Mouse (Mus musculus) embryonic facial prominence, embryonic 10.5 days (tissue): ENCODE results near the gene Nek2. TPM values are rescaled to one million over a fixed set of nuclear protein-coding genes. Genes with fewer than 3 reads are reported as not detected.
A peak's percentile ranks its signal among the peaks of the same experiment; 100 is the strongest.

Experiments
- DNase-seq: peaks from one replicate; pipeline ENCODE4 v3.0.0-alpha.2; 2017; ENCODE audit warnings: low spot score
- H3K27ac ChIP-seq: fragments of 300-500 bp; sonication (generic); replicated peaks from 2 replicates; pipeline ENCODE4 v1.5.1; 2016; ENCODE audit warnings: mild to moderate bottlenecking
- H3K27me3 ChIP-seq: fragments of 300-500 bp; sonication (generic); replicated peaks from 2 replicates; pipeline ENCODE4 v1.6.1; 2016; ENCODE audit warnings: low read depth, mild to moderate bottlenecking; ENCODE audit not compliant: poor library complexity, severe bottlenecking
- H3K36me3 ChIP-seq: fragments of 300-500 bp; sonication (generic); replicated peaks from 2 replicates; pipeline ENCODE4 v1.6.1; 2016; ENCODE audit warnings: mild to moderate bottlenecking, moderate library complexity
- H3K4me1 ChIP-seq: fragments of 300-500 bp; sonication (generic); 2 replicates; pipeline ENCODE4 v1.6.1; 2016
- H3K4me3 ChIP-seq: fragments of 300-500 bp; sonication (generic); 2 replicates; pipeline ENCODE4 v1.5.1; 2016; ENCODE audit warnings: mild to moderate bottlenecking, moderate library complexity
- H3K9me3 ChIP-seq: fragments of 300-500 bp; sonication (generic); 2 replicates; pipeline ENCODE4 v1.6.1; 2016; ENCODE audit warnings: mild to moderate bottlenecking
- WGBS: fragments of 180-500 bp; shearing (Covaris S2); methylation state at CpG from one replicate; pipeline ENCODE4 v1.1.7; 2016; 5-methylcytosine and 5-hydroxymethylcytosine counted together
- polyA plus RNA-seq: library from polyadenylated mRNA; unstranded; fragments of >200 nt; fragmentation: Nextera tagmentation; extraction: Ambion mirVana; gene quantifications from 2 replicates; pipeline ENCODE4 v1.2.1, GENCODE M21; 2016

Gene Nek2
- polyA plus RNA-seq: 60.0 and 62.2 TPM in 2 replicates

- H3K27me3 ChIP-seq: no peaks in the 10 kb centered on the region
- H3K9me3 ChIP-seq: no peaks in the 10 kb centered on the region
- peaks cover 28% of the 10 kb centered on the region for H3K4me1 ChIP-seq
- DNase-seq: peak; percentile 98
- peak within 1 kb of the TSS; percentile 97 for H3K27ac ChIP-seq
- peaks cover 43% of the 10 kb centered on the region for H3K36me3 ChIP-seq
- peak within 1 kb of the TSS; percentile 93 for H3K4me3 ChIP-seq
- WGBS: under 1% methylated on average over 79 of the region's 79 CpGs
Observed at GRCm38 (mm10) chr1:191821326-191822091, at the start of gene Nek2. Gene Nek2, plus strand, starts transcription at chr1:191821444.

DNA sequence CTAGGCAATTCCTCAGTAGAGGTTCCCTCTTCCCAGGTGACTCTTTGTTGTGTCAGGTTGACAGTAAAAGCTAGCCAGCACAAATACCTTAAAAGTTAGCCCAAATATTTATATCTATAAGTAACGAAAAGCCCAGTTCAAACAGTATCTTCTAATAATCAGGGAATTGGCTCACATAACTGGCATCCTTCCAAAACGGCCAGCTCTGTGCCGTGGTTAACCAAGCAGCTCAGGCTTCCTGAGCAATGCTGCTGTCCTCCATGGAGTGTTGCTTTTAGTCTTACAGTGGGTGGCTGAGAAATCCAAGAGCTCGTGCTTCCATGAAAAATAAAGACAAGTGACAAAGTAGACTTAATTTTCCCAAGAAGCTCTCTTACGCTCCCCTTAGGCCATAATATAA is 47.1 kb upstream of the Nek2 start:
- no peaks in the 10 kb centered on the region for H3K4me1 ChIP-seq
- no peak for DNase-seq
- WGBS: 92% methylated on average over 5 of the region's 5 CpGs
- peaks cover 61% of the 10 kb centered on the region for H3K36me3 ChIP-seq
- no peak overlapping the region for H3K4me3 ChIP-seq
- no peaks in the 10 kb centered on the region for H3K27me3 ChIP-seq
- no peak overlapping the region for H3K27ac ChIP-seq
- H3K9me3 ChIP-seq: no peaks in the 10 kb centered on the region

DNA sequence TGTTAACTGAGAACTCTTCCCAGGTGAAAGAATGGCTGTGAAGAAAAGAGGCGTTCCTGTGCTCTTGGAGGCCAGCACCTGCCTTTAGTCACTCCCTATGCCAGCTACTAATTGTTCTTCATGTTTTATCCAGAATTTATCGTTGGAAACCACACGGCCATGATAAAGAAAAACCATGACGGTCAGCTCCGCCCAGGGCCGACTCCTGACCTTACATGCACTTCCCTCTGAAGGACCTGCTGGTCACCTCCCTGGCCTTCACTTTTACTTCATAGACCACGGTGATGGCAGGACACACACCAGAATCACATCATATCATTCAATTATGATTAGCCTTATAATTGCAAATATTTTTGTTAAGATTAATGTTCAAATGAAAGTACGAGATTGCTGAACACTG is 46.1 kb upstream of the Nek2 start:
- WGBS: 89% methylated on average over 8 of the region's 8 CpGs

GRCm38 (mm10) chr1:191777521-191777920 is 43.7 kb upstream of the Nek2 start:
- 74% methylated on average over 8 of the region's 8 CpGs for WGBS
- Histone ChIP-seq H3K36me3 (peaks cover 78% of the 10 kb centered on the region), H3K4me3 (no peak overlapping the region), H3K4me1 (no peaks in the 10 kb centered on the region), H3K27ac (no peak overlapping the region), H3K27me3 (no peaks in the 10 kb centered on the region), H3K9me3 (no peaks in the 10 kb centered on the region)
- no peak for DNase-seq

More for the DNA sequence above, 46.1 kb upstream of the Nek2 start:
- Histone ChIP-seq H3K4me1 (no peaks in the 10 kb centered on the region), H3K27ac (no peak overlapping the region), H3K36me3 (peaks cover 69% of the 10 kb centered on the region), H3K4me3 (no peak overlapping the region), H3K9me3 (no peaks in the 10 kb centered on the region), H3K27me3 (no peaks in the 10 kb centered on the region)
- DNase-seq: no peak

DNA sequence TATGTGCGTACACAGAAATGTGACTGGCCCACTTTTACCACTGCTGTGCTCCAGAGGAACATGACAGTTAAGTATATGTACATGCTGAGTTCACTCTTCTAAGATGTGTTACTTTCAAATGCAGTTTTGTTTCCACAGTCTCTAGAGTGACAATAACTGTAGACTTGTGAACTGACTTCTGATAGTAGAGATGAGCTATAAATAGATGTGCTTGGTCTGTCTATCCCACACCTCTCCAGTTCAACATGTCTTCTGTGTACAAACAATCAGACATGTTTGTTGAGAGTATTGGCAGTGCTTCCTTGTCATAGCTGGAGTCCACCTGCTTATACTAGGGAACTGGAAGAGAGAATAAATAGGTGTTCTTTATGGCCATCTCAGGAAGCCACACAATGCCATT is 40.8 kb upstream of the Nek2 start:
- H3K4me1 ChIP-seq: peaks cover 5% of the 10 kb centered on the region
- H3K27ac ChIP-seq: no peak overlapping the region
- H3K4me3 ChIP-seq: no peak overlapping the region
- no peak for DNase-seq
- H3K36me3 ChIP-seq: peaks cover 62% of the 10 kb centered on the region
- no peaks in the 10 kb centered on the region for H3K9me3 ChIP-seq
- no peaks in the 10 kb centered on the region for H3K27me3 ChIP-seq
- 96% methylated on average over 1 of the region's 1 CpGs for WGBS

- no peak for DNase-seq
- Histone ChIP-seq H3K9me3 (peaks cover 9% of the 10 kb centered on the region; the same call in 1 of the 2 replicates), H3K27ac (no peak overlapping the region), H3K27me3 (no peaks in the 10 kb centered on the region), H3K4me1 (peaks cover 20% of the 10 kb centered on the region), H3K4me3 (no peak overlapping the region), H3K36me3 (peaks cover 18% of the 10 kb centered on the region)
- WGBS: 64% methylated on average over 11 of the region's 11 CpGs
Observed at GRCm38 (mm10) chr1:191785108-191785507, 36.1 kb upstream of the Nek2 start.

GRCm38 (mm10) chr1:191786255-191786654 is 35.0 kb upstream of the Nek2 start:
- Histone ChIP-seq H3K9me3 (peaks cover 9% of the 10 kb centered on the region; the same call in 1 of the 2 replicates), H3K4me3 (no peak overlapping the region), H3K36me3 (peaks cover 8% of the 10 kb centered on the region), H3K4me1 (peaks cover 20% of the 10 kb centered on the region), H3K27me3 (no peaks in the 10 kb centered on the region), H3K27ac (no peak overlapping the region)
- 73% methylated on average over 6 of the region's 6 CpGs for WGBS
- no peak for DNase-seq

- 39% methylated on average over 4 of the region's 4 CpGs for WGBS
- Histone ChIP-seq H3K4me1 (peaks cover 20% of the 10 kb centered on the region), H3K27ac (no peak overlapping the region), H3K4me3 (no peak overlapping the region), H3K27me3 (no peaks in the 10 kb centered on the region), H3K9me3 (peaks cover 9% of the 10 kb centered on the region; the same call in 1 of the 2 replicates), H3K36me3 (peaks cover 5% of the 10 kb centered on the region; the same call in 1 of the 2 replicates)
- DNase-seq: no peak
Observed at GRCm38 (mm10) chr1:191787379-191787778, 33.9 kb upstream of the Nek2 start.

GRCm38 (mm10) chr1:191792991-191793390 is 28.3 kb upstream of the Nek2 start:
- Histone ChIP-seq H3K36me3 (no peaks in the 10 kb centered on the region), H3K4me1 (peaks cover 8% of the 10 kb centered on the region; the same call in 1 of the 2 replicates), H3K9me3 (peaks cover 9% of the 10 kb centered on the region; the same call in 1 of the 2 replicates), H3K27me3 (no peaks in the 10 kb centered on the region), H3K4me3 (no peak overlapping the region), H3K27ac (no peak overlapping the region)
- no peak for DNase-seq
- 85% methylated on average over 8 of the region's 8 CpGs for WGBS

GRCm38 (mm10) chr1:191793888-191794532 is 27.2 kb upstream of the Nek2 start:
- 86% methylated on average over 7 of the region's 7 CpGs for WGBS
- no peak overlapping the region for H3K4me3 ChIP-seq
- DNase-seq: no peak

DNA sequence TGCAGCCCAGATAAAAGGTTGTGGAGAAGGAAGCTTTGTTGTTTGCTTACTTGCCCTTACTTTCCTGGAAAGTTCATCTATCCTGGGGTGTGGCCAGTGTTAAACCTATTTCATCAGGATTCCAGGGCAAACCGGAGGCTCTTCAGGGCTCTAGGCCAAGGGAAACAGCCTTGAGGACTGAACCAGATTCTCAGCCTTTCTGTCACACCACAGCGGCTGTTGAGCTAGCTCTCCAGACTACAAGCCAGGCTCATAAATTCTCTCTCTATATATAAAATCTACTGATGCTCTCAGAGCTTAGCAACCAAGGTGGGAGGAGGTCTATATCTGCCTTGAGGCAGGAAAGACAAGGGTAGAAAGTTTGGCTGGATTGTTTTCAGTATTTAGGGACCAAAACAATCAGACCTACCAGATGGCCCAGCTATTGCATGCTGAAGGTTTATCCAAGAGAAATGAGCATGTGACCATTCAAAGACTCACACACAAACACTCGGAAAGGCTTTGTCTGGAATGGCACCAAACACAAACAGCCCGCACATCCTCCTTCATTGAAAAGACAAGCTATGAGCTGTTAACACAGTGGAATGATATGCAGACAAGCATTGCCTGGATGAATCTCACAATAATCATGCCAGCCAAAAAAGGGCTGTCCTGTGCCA is 24.9 kb upstream of the Nek2 start:
- WGBS: 92% methylated on average over 4 of the region's 4 CpGs
- no peaks in the 10 kb centered on the region for H3K27me3 ChIP-seq
- 0 out of 2 replicates have a peak, but pooled peaks cover 5% of the 10 kb centered on the region for H3K9me3 ChIP-seq
- H3K4me3 ChIP-seq: no peak overlapping the region
- no peak for DNase-seq
- H3K36me3 ChIP-seq: no peaks in the 10 kb centered on the region
- H3K4me1 ChIP-seq: peaks cover 8% of the 10 kb centered on the region; the same call in 1 of the 2 replicates
- H3K27ac ChIP-seq: no peak overlapping the region

More at GRCm38 (mm10) chr1:191793888-191794532, 27.2 kb upstream of the Nek2 start:
- Histone ChIP-seq H3K36me3 (no peaks in the 10 kb centered on the region), H3K27me3 (no peaks in the 10 kb centered on the region), H3K9me3 (peaks cover 13% of the 10 kb centered on the region; the same call in 1 of the 2 replicates), H3K4me1 (peaks cover 8% of the 10 kb centered on the region; the same call in 1 of the 2 replicates), H3K27ac (peak overlapping the region; percentile 20; the same call in 1 of the 2 replicates)

GRCm38 (mm10) chr1:191802093-191802819 is 19.0 kb upstream of the Nek2 start:
- WGBS: 62% methylated on average over 9 of the region's 9 CpGs
- Histone ChIP-seq H3K4me1 (peaks cover 11% of the 10 kb centered on the region), H3K9me3 (peaks cover 8% of the 10 kb centered on the region; the same call in 1 of the 2 replicates), H3K4me3 (no peak overlapping the region), H3K36me3 (no peaks in the 10 kb centered on the region), H3K27ac (no peak overlapping the region; the same call in 1 of the 2 replicates), H3K27me3 (no peaks in the 10 kb centered on the region)
- no peak for DNase-seq
